Mouse (Mus musculus) inflammation-experienced regulatory T-cells, adult 6 months (primary cell): ENCODE measurements around the gene Spocd1. TPM values are rescaled to one million over a fixed set of nuclear protein-coding genes. Genes with fewer than 3 reads are reported as not detected.
A peak's percentile ranks its signal among the peaks of the same experiment; 100 is the strongest.

Experiments used
- ATAC-seq: one replicate; pipeline ENCODE4 v1.8.0; 2017
- polyA plus RNA-seq, 3 experiments: library from polyadenylated mRNA; unstranded; fragments of 100-300 nt; shearing (Covaris generic); gene quantifications; one replicate each; pipeline ENCODE4 v1.2.1; 2017

The Spocd1 gene
- polyA plus RNA-seq, 3 experiments from 2014 or later: not detected

GRCm38 (mm10) chr4:129918901-129919300 lies 10.1 kb upstream of the Spocd1 start:
- no peak for ATAC-seq

DNA sequence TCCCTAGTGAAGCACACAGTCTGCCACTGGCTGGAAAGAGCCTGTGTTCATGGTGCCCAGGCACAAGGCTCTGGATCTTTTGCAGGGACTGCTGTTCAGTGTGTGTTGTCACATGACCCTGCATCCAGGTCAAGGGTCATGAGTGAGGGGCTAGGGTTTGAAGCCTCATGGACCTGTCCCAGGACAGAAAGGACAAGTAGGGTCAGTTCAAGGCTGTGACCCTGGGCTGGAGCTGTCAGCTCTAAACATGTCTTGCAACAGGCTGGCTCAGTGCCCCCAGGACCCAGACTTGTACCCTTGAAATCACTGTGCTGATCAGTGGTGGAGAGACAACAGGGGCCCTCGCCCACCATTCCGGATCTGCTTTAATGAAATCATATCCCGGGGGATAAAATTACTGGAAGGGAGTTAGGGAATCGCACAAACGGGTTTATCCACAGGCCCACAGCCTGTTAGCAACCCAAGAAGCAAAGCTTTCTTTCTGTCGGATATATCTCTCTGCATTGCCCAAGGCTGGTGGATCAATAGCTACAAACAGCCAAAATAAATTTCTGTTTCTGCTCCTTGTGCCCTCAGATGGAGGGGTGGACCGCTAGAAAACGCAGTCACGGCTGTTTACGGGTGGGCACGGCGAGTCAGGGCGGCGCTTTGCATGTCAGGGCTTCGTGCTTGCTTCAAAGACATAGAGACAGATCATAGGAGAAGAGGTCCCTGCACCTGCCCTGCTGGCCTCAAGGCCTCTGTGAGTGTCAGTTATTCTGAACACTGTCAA lies 8.3 kb upstream of the Spocd1 start:
- ATAC-seq: no peak

DNA sequence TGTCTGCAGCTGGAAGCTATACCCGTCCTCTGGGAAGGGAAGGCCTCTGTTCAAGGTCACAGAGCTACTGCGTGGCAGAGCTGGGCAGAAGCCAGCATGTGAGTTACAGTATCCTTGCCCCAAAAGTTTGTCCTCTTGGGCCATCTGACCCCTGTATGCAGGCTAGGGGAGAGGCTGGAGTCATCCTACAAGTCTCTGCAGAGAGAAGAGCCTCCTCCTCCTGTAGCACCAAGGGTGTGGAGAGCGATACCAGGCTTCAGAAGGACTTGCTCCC lies 7.8 kb upstream of the Spocd1 start:
- no peak for ATAC-seq

DNA sequence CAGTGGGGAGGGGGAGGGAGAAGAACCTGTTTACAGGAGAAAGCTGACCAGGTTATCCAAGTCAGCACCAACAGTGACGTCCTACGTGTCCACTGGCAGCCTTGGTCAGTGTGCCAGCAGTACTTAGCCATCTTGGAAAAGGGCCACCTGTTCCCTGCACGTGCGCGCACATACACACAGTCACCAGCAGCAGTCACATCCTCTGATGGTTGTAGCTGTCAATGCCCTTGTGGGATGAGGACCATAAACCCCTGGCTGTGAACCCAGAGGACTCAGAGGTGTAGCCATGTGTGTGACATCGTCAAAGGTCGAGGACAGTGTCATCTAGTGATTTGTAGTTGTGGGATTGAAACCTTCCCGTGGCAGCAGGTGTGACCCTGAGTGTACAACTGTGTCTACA lies 4.9 kb upstream of the Spocd1 start:
- no peak for ATAC-seq

GRCm38 (mm10) chr4:129924694-129925093 lies 4.4 kb upstream of the Spocd1 start:
- ATAC-seq: no peak

DNA sequence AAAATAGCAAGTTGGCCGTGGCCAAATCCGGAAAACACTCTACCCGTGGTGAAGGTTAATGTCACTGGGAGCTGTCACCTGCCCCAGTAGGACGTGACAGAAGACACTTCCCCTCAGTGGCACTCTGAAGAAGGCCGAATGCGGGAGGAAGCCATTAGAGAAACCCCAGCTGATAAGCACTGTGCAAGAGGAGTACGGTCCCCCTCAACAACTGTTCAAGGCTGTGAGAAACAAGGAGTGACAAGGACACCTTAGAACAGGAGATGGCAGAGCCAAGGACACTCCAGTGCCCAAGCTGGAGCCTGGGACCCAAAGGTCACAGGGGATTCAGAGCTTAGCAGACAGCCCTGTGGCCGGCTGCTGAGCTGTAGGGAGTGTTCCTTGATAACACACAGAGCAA lies 2.5 kb upstream of the Spocd1 start:
- no peak for ATAC-seq

DNA sequence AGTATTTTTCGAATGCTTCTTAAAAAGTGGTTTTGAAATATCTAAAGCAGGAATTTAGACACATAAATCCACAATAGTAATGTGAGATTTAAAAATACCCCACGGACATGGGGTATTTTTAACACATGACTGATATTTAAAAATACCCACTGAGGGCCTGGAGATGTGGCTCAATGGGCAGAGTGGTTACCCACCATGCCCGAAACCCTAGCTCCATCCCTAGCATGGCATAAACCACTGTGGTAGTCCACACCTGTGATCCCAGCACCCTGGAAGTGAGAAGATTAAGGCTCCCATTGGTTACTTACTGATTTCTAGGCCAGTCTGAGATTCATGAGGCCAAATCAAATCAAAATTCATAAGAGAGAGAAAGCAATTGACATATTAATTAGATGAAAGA lies 2.0 kb upstream of the Spocd1 start:
- ATAC-seq: no peak

GRCm38 (mm10) chr4:129928124-129928751 lies 811 bp upstream of the Spocd1 start:
- ATAC-seq: peak; percentile 87

GRCm38 (mm10) chr4:129933696-129934095 lies 4.6 kb downstream of the Spocd1 start:
- no peak for ATAC-seq

DNA sequence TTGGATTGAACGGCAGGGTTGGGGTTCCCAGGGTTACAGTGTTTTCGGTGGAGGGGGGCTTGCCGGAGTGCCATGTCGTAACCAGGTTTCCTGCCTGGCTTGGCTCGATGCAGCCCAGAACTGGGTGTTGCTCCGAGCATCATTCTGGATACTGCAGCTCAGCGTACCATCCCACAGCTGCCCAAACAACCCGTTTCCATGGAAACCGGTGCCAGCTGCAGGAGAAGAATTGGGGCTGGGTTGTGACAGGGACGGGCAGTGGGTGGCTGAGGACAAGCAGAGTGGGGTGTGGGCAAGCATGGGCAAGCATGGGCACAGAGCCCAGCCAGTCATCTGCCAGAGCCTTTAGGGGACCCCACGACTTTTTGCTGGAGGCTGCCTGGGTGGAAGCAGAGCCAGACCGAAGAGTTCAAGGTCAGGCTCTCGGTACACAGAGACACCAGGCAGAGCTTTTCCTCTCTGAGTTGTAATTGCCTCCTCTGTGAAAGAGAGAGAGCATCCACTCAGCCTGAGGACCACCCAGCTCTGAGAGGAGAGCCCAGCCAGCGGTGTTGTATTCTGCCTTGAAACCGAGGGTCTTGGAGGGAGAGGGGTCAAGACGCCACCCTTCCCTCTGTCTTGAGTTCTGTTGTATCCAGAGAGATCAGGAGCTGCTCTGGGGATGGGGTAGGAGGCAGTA lies 5.3 kb downstream of the Spocd1 start:
- ATAC-seq: no peak

- no peak for ATAC-seq
Measured at GRCm38 (mm10) chr4:129951359-129951821, 22.3 kb downstream of the Spocd1 start.

DNA sequence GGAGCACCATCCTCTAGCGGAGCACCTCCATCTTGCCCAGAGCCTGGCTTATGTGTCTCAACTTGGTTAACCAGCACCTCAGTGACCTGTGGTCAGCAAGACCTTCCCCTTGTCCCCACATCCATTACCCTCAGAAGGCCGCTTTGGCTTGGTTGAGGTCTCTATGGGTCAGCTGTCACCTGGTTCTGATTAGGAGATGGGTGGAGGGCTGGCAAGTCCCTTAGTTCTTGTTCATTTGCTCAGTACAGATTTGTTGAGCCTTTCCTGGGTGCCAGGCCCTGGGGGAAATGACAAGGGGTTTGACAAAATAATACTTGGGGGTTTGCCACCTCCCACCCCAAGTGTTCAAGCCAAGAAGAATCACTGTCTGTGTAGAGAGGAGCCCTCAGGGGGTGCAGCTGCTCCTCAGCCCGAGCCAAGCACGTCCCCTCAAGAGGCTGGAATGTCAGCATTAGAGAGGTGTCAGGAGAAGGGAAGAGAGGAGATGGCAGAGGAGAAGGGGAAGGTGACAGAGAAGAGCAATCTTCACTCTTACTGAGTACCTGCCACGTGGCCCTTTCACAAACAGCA lies 23.3 kb downstream of the Spocd1 start:
- ATAC-seq: no peak

DNA sequence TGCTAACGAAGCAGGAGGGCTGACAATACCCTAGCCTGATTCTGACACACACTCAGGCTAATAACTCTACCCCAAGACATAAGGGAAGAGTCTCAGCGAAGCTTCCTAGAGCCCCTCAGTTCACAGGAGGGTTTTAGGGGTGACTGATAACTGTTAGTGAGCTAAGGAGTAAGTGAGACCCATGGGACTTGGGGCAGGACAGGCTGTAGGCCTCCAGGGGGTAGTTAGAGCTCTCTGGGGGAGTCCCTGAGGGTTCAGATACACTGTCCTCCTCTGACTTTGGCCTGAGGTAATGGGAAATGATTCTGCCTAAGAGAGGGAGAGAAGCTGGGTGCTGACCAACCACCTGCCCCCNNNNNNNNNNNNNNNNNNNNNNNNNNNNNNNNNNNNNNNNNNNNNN lies 25.5 kb downstream of the Spocd1 start:
- no peak for ATAC-seq

DNA sequence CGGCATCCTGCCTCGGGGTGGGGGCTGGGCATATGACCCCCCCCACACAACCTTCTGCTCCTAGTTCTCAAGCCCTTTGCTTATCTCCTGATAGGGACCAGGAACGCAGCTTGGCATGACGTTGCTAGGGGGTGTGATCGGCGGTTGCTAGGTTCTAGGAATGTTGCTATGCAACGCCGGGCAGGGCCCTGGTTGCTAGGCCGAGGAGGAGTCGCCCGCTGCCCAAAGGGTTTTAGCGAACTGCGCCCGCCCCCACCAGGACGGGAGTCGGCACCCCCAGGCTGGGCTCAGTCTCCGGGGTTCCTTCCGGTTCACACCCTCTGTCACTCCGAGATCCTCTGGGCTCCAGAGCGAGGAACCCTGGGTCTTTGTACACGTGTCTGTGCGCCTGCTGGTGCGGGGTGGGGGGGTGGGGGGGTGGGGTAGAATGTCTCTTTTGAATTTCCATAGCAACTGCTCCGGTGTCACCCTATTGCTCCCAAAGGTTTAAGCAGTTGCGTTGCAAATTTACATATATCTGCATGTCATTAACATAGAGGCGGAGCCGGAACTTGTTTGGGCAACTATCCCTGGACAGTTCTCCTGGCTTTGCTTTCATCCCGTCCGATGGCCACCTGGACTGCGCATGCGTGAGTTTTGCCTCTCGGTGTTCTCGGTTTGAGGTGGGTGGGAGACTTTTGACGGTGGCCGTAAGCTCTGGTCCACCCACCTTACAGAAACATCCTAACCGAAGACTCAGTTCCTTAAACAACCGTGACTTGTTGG lies 31.3 kb downstream of the Spocd1 start:
- peak; percentile 72 for ATAC-seq

GRCm38 (mm10) chr4:129965294-129965693 lies 36.2 kb downstream of the Spocd1 start:
- ATAC-seq: no peak

- no peak for ATAC-seq
Measured at GRCm38 (mm10) chr4:129966201-129966600, 37.2 kb downstream of the Spocd1 start.

DNA sequence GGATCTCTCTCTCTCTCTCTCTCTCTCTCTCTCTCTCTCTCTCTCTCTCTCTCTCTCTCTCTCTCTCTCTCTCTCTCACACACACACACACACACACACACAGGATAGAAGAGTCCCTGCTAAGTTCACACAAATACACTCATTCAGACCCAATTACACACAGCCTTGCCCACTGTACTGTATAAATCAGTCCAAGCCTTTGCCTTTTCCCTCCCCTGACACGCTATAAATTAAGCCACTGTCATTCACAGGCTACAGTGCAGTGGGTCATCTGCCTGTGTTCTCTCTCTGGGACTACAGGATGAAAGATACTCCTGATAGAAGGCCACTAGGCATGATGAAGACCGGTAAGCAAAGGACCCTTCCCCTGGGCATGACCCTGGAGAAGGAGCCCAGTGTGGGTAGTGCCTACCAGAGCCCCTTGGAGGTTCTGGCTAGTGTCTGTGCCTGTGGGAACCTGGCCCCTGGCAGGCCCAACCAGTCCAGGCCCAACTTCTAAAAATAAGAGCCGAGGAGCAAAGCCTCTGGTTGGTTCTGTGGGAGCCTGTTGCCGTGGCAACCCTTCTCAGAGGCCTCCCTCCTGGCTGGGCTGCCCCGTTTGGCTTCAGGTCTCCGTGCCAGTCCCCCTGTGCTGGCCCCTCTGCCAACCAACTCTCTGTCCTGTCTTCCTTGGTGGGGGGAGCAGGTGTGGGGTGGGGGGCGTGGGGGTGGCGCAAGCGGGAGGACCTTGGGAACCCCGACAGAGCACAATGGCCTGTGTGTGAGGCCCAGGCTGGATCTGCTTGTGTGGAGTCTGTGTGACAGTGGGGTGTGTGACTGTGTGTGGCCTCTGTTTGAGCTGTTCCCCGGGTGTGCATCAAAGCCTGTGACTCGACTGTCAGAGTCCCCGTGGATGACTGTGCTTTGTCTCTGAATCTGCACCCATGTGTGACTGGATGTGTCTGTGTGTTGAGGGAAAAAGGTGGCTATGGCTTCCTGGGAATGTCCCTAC lies 38.3 kb downstream of the Spocd1 start:
- no peak for ATAC-seq

- ATAC-seq: no peak
Measured at GRCm38 (mm10) chr4:129970168-129970567, 41.1 kb downstream of the Spocd1 start.

GRCm38 (mm10) chr4:129970861-129971260 lies 41.8 kb downstream of the Spocd1 start:
- no peak for ATAC-seq

DNA sequence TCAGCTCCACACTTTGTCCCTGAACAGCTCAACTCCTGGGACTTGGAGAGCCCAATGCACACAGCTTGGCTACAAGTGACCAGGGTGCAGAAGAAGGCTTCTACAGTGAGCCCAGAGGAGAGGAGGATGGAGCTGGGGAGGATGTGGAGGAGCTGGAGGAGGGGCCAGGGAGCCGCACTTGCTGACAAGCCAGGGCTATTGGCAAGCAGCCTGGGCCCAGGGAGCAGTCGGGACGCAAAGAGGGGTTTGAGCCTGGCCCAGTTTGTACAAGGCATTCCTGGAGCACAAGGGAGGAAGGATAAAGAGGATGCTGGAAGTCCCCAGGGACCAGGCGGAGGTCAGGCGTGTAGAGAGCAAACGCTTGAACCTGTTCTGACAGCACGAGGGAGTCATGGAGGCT lies 42.9 kb downstream of the Spocd1 start:
- no peak for ATAC-seq

DNA sequence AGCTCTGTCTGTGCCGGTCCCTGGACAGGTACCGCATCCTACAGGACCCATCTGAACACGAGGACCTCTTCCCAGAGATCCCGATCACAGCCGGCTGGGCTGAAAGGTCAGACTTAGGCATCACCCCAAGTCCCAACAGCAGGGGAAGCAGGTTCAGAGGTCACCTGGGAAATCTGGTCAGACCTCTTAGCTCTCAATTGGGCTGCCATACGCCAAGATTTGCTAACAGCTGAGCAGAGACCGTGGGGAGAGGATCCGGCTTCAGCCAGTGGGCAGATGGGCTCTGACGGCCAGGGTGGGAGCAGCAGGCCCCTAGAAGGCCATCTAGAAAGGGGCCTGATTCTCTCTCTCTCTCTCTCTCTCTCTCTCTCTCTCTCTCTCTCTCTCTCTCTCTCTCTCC lies 45.2 kb downstream of the Spocd1 start:
- ATAC-seq: no peak

DNA sequence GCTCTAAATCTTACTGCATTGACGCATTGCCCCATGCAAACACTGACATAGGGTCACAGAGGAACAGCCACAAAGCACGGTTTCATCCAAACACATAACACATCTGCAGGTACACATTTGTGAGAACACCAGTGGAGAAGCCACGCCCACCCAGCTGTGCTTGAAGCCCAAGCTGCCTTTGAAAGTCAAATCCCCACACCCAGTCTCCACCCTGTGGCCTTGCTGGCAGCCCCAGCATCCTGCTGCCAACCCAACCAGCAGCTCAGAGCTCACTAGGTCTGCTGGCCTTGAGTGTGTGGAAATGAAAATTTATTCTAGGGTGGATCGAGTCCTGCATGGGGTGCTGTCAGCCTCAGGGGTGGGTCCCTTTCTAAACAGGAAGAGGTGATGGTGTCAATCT lies 48.2 kb downstream of the Spocd1 start:
- no peak for ATAC-seq
